ENCODE assay signal across 1 mouse cellular context in the genomic region with DNA sequence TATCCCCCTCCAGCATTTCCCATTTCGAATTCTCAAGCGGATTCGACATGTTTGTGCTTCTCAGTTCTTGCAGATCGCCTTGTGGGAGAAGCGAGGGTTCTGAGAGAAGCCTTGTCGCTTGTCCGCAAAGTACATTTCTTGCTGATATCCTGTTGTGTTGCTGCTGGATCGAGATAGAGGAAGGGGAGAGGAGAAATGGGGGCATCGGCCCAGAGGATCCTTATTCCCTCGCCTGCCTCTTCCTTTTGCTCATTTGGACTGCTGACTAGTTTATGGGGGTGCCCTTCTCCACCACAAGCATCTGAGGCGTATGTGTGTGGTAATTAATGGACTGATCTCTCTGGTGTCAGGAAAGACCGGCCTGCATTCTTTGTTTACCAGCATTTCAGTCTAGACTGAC.
TF ChIP-seq lines count a peak whose summit lies in the region.

No protein-coding gene starts in this region.

TF ChIP-seq in MEL, 35 proteins besides CTCF, POLR2A, EP300 and RAD21:
- 0 out of 2 replicates have a peak, but pooled peaks have one; percentile 2 for TF ChIP-seq MXI1 (IDR thresholded peaks at IDR 0.05; ENCODE audit: low read depth, low read length)
TF ChIP-seq in MEL: peak in this region for 1; not testable (repeated sequence) for 34.
